Mouse (Mus musculus) lung, postnatal 0 days (tissue): ENCODE results near the gene Usp15. TPM values are rescaled to one million over a fixed set of nuclear protein-coding genes. Genes with fewer than 3 reads are reported as not detected.

Experiments used
- ATAC-seq: fragments of 200-750 bp; cut with Nextera tagmentation; 2 replicates; pipeline ENCODE4 v1.8.0; 2017; ENCODE audit warnings: moderate library complexity
- DNase-seq: peaks from one replicate; pipeline ENCODE4 v3.0.0-alpha.2; 2016; ENCODE audit warnings: low spot score
- H3K27ac ChIP-seq: fragments of 300-500 bp; sonication (generic); 2 replicates; pipeline ENCODE4 v1.5.1; 2014; ENCODE audit warnings: antibody characterized with exemption, mild to moderate bottlenecking, low read length, mixed read lengths
- H3K27me3 ChIP-seq: fragments of 300-500 bp; sonication (generic); replicated peaks from 2 replicates; pipeline ENCODE4 v1.6.1; 2014; ENCODE audit warnings: low read length, mixed read lengths; ENCODE audit not compliant: insufficient read depth
- H3K36me3 ChIP-seq: fragments of 300-500 bp; sonication (generic); 2 replicates; pipeline ENCODE4 v1.6.1; 2014; ENCODE audit warnings: low read length, mixed read lengths; ENCODE audit not compliant: insufficient read depth
- H3K4me1 ChIP-seq: fragments of 300-500 bp; sonication (generic); 2 replicates; pipeline ENCODE4 v1.6.1; 2014; ENCODE audit warnings: antibody characterized with exemption, low read depth, low read length, mixed read lengths; ENCODE audit not compliant: insufficient read depth
- H3K4me2 ChIP-seq: fragments of 300-500 bp; sonication (generic); replicated peaks from 2 replicates; pipeline ENCODE4 v1.6.1; 2014; ENCODE audit warnings: low read depth, mild to moderate bottlenecking, low read length, moderate library complexity, mixed read lengths
- H3K4me3 ChIP-seq: fragments of 300-500 bp; sonication (generic); 2 replicates; pipeline ENCODE4 v1.5.1; 2014; ENCODE audit warnings: low read depth, low read length
- H3K9ac ChIP-seq: fragments of 300-500 bp; sonication (generic); replicated peaks from 2 replicates; pipeline ENCODE4 v1.6.1; 2014; ENCODE audit warnings: low read depth, mild to moderate bottlenecking
- H3K9me3 ChIP-seq: fragments of 300-500 bp; sonication (generic); 2 replicates; pipeline ENCODE4 v1.6.1; 2016; ENCODE audit warnings: low read length, mixed read lengths
- CTCF ChIP-seq: IDR thresholded peaks from 2 replicates; pipeline ENCODE4 v1.5.1; 2016; ENCODE audit warnings: antibody characterized with exemption, mild to moderate bottlenecking
- EP300 ChIP-seq: IDR thresholded peaks from 2 replicates; pipeline ENCODE4 v1.6.1; 2016; ENCODE audit warnings: antibody characterized with exemption, mild to moderate bottlenecking, control low read depth
- WGBS: fragments of 180-500 bp; shearing (Covaris S2); extraction: QIAGEN DNeasy Blood & Tissue Kit; methylation state at CpG from one replicate; pipeline ENCODE4 v1.1.7; 2014; 5-methylcytosine and 5-hydroxymethylcytosine counted together
- polyA plus RNA-seq: library from polyadenylated mRNA; unstranded; fragments of >200 nt; fragmentation: Nextera tagmentation; extraction: Ambion mirVana; gene quantifications from 2 replicates; pipeline ENCODE4 v1.2.1, GENCODE M21; 2015

Gene Usp15
- polyA plus RNA-seq, 1 experiment from 2014 or later = 48.2 TPM

- Histone ChIP-seq H3K4me3 (no peak overlapping the region), H3K4me1 (no peaks in the 10 kb centered on the region), H3K36me3 (no peaks in the 10 kb centered on the region), H3K4me2 (no peak overlapping the region), H3K27me3 (no peaks in the 10 kb centered on the region), H3K27ac (no peak overlapping the region), H3K9me3 (no peaks in the 10 kb centered on the region), H3K9ac (no peak overlapping the region)
- no peak for TF ChIP-seq CTCF
- no peak for TF ChIP-seq EP300
- 65% methylated on average over 5 of the region's 5 CpGs for WGBS
- no peak for DNase-seq
- no peak for ATAC-seq
Observed at GRCm38 (mm10) chr10:123108121-123108520, 88.7 kb downstream of the Usp15 start.

DNA sequence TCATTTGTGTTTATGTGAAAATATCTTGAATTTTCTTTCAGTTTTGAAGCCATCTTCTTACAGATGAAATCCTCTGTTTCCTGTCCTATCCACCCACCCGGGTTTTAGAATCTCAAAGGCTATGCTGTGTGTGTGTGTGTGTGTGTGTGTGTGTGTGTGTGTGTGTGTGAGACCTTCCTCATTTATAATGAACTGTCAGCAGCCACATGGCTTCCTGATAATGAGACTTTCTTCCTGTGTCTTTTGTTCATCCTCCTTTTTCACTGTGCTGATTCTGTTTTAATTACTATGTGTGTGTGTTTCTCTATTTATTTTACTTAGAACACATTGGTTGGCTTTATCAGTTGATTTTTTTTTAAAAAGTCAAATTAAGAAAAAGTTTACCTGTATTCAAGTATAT lies 95.5 kb downstream of the Usp15 start:
- Histone ChIP-seq H3K36me3 (no peaks in the 10 kb centered on the region), H3K27ac (no peak overlapping the region), H3K9ac (no peak overlapping the region), H3K4me2 (no peak overlapping the region), H3K4me3 (no peak overlapping the region), H3K27me3 (no peaks in the 10 kb centered on the region), H3K9me3 (no peaks in the 10 kb centered on the region), H3K4me1 (no peaks in the 10 kb centered on the region)
- DNase-seq (no peak), ATAC-seq (no peak)
- TF ChIP-seq EP300 (no peak), CTCF (no peak)
- WGBS = 17% methylated on average over 1 of the region's 1 CpGs

DNA sequence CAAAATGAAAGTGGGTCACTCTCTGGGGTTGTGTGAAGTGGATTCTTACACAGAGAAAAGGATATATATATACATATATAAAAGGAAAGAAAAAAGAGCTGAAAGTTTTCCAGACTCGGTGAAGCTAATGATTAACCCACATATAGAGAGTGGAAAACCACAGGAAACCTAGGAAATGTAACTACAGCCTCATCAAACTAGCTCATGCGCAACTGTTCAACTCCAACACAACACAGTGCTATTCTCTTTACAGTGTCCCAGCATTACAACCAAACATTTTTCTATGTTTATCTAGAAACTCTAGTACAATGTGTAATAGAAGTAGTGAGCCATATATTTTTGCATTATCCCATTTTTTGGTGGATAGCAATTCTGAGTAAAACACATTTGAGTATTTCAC lies 96.2 kb downstream of the Usp15 start:
- no peak for DNase-seq
- H3K9ac ChIP-seq = no peak overlapping the region
- no peaks in the 10 kb centered on the region for H3K4me1 ChIP-seq
- no peak for TF ChIP-seq EP300
- no peak for TF ChIP-seq CTCF
- H3K4me3 ChIP-seq = no peak overlapping the region
- WGBS = 52% methylated on average over 2 of the region's 2 CpGs
- H3K9me3 ChIP-seq = no peaks in the 10 kb centered on the region
- no peak overlapping the region for H3K27ac ChIP-seq
- no peaks in the 10 kb centered on the region for H3K36me3 ChIP-seq
- H3K4me2 ChIP-seq = no peak overlapping the region
- no peak for ATAC-seq
- H3K27me3 ChIP-seq = no peaks in the 10 kb centered on the region

GRCm38 (mm10) chr10:123094504-123094903 lies 102.3 kb downstream of the Usp15 start:
- no peak overlapping the region for H3K4me3 ChIP-seq
- H3K4me2 ChIP-seq = no peak overlapping the region
- TF ChIP-seq EP300 = no peak
- TF ChIP-seq CTCF = no peak
- no peaks in the 10 kb centered on the region for H3K9me3 ChIP-seq
- no peaks in the 10 kb centered on the region for H3K27me3 ChIP-seq
- no peak overlapping the region for H3K27ac ChIP-seq
- no peak for ATAC-seq
- no peaks in the 10 kb centered on the region for H3K4me1 ChIP-seq
- no peak overlapping the region for H3K9ac ChIP-seq
- H3K36me3 ChIP-seq = no peaks in the 10 kb centered on the region
- DNase-seq = no peak
- 82% methylated on average over 7 of the region's 7 CpGs for WGBS

GRCm38 (mm10) chr10:123092577-123092976 lies 104.2 kb downstream of the Usp15 start:
- no peaks in the 10 kb centered on the region for H3K9me3 ChIP-seq
- H3K4me2 ChIP-seq = no peak overlapping the region
- TF ChIP-seq CTCF = no peak
- TF ChIP-seq EP300 = no peak
- no peaks in the 10 kb centered on the region for H3K4me1 ChIP-seq
- no peak overlapping the region for H3K9ac ChIP-seq
- whole genome bisulfite sequencing = 58% methylated on average over 3 of the region's 3 CpGs
- no peak for DNase-seq
- H3K36me3 ChIP-seq = no peaks in the 10 kb centered on the region
- H3K27ac ChIP-seq = no peak overlapping the region
- H3K4me3 ChIP-seq = no peak overlapping the region
- no peaks in the 10 kb centered on the region for H3K27me3 ChIP-seq
- no peak for ATAC-seq

GRCm38 (mm10) chr10:123091737-123092136 lies 105.1 kb downstream of the Usp15 start:
- ATAC-seq (no peak; the same call in 1 of the 2 replicates), DNase-seq (peak; percentile 82)
- Histone ChIP-seq H3K9me3 (no peaks in the 10 kb centered on the region), H3K27me3 (no peaks in the 10 kb centered on the region), H3K4me3 (no peak overlapping the region), H3K4me2 (no peak overlapping the region), H3K27ac (no peak overlapping the region), H3K9ac (no peak overlapping the region), H3K4me1 (no peaks in the 10 kb centered on the region), H3K36me3 (no peaks in the 10 kb centered on the region)
- TF ChIP-seq EP300 (no peak), CTCF (peak; percentile 84)
- 31% methylated on average over 5 of the region's 5 CpGs for WGBS

GRCm38 (mm10) chr10:123089425-123089930 lies 107.3 kb downstream of the Usp15 start:
- ATAC-seq (no peak), DNase-seq (no peak)
- Histone ChIP-seq H3K9ac (no peak overlapping the region), H3K4me3 (no peak overlapping the region), H3K36me3 (no peaks in the 10 kb centered on the region), H3K4me2 (no peak overlapping the region), H3K4me1 (no peaks in the 10 kb centered on the region), H3K9me3 (no peaks in the 10 kb centered on the region), H3K27ac (no peak overlapping the region), H3K27me3 (no peaks in the 10 kb centered on the region)
- 76% methylated on average over 12 of the region's 12 CpGs for WGBS
- no peak for TF ChIP-seq EP300
- TF ChIP-seq CTCF = no peak
